Comparison of ENCODE assay signal across 7 mouse cellular contexts in genomic region chr1:178275174-178275730, GRCm38 (mm10). TPM values are rescaled to one million over a fixed set of nuclear protein-coding genes. Genes with fewer than 3 reads are reported as not detected.
A peak's percentile ranks its signal among the peaks of the same experiment; 100 is the strongest.
DNase-seq lines count a peak whose midpoint lies in the region; ATAC-seq and TF ChIP-seq lines count a peak whose summit lies in the region.

No protein-coding gene starts in this region.

- WGBS in liver, embryonic 11.5 days: 46% methylated on average over 9 of the region's 9 CpGs
- 63% methylated on average over 9 of the region's 9 CpGs for WGBS in forebrain, embryonic 13.5 days
- WGBS in limb, embryonic 10.5 days: 16% methylated on average over 9 of the region's 9 CpGs
- 22% methylated on average over 9 of the region's 9 CpGs for WGBS in small intestine, adult 2 months

- ATAC-seq in liver, embryonic 11.5 days (replicated peaks; ENCODE audit: low FRiP score): no peak
- ATAC-seq in forebrain, embryonic 13.5 days: no peak; the same call in 1 of the 2 replicates

- H3K36me3 ChIP-seq in liver, embryonic 11.5 days (ENCODE audit: control insufficient read depth, insufficient read depth, low read length): no peaks in the 10 kb centered on the region
- no peaks in the 10 kb centered on the region for H3K36me3 ChIP-seq in forebrain, embryonic 13.5 days (ENCODE audit: poor library complexity, severe bottlenecking)
- H3K36me3 ChIP-seq in limb, embryonic 10.5 days: no peaks in the 10 kb centered on the region
- H3K36me3 ChIP-seq in small intestine, adult 2 months (ENCODE audit: control insufficient read depth, insufficient read depth, low read length): no peaks in the 10 kb centered on the region

- H3K4me2 ChIP-seq in liver, embryonic 11.5 days: peak overlapping the region; percentile 87; the same call in 1 of the 2 replicates
- peak overlapping the region; percentile 69 for H3K4me2 ChIP-seq in forebrain, embryonic 13.5 days

- H3K9me3 ChIP-seq in liver, embryonic 11.5 days (ENCODE audit: control insufficient read depth, low read length): no peaks in the 10 kb centered on the region
- H3K9me3 ChIP-seq in forebrain, embryonic 13.5 days (replicated peaks): no peaks in the 10 kb centered on the region
- H3K9me3 ChIP-seq in limb, embryonic 10.5 days (replicated peaks): no peaks in the 10 kb centered on the region

- no peaks in the 10 kb centered on the region for H3K4me1 ChIP-seq in liver, embryonic 11.5 days (replicated peaks; ENCODE audit: control insufficient read depth, insufficient read depth, low read length)
- H3K4me1 ChIP-seq in forebrain, embryonic 13.5 days: no peaks in the 10 kb centered on the region
- peaks cover 25% of the 10 kb centered on the region for H3K4me1 ChIP-seq in limb, embryonic 10.5 days
- H3K4me1 ChIP-seq in small intestine, adult 2 months (ENCODE audit: control insufficient read depth, insufficient read depth, insufficient read length, low read length): peaks cover 2% of the 10 kb centered on the region; the same call in 1 of the 2 replicates

- TF ChIP-seq CTCF in small intestine, adult 2 months (IDR thresholded peaks at IDR 0.05; ENCODE audit: extremely low read depth, insufficient read length, insufficient replicate concordance, low read depth, low read length): no peak

- TF ChIP-seq POLR2A in small intestine, adult 2 months (IDR thresholded peaks at IDR 0.05; ENCODE audit: low read depth, low read length): no peak

- DNase-seq in liver, embryonic 11.5 days (ENCODE audit: low spot score): peak; percentile 18
- DNase-seq in liver: no peak
- no peak for DNase-seq in limb, embryonic 10.5 days (ENCODE audit: low spot score)
- DNase-seq in urinary bladder, postnatal 4 days (ENCODE audit: low spot score in 2 of 2): no peak
- DNase-seq in Muller cell, postnatal 12 days (ENCODE audit: inconsistent ontology term): no peak

- no peak overlapping the region for H3K27ac ChIP-seq in liver, embryonic 11.5 days (ENCODE audit: low read depth, low read length)
- no peak overlapping the region for H3K27ac ChIP-seq in forebrain, embryonic 13.5 days
- no peak overlapping the region for H3K27ac ChIP-seq in limb, embryonic 10.5 days
- H3K27ac ChIP-seq in small intestine, adult 2 months (ENCODE audit: insufficient read depth, low read depth, low read length): peak overlapping the region; percentile 93

- H3K9ac ChIP-seq in liver, embryonic 11.5 days (ENCODE audit: low read depth, low read length): no peak overlapping the region
- H3K9ac ChIP-seq in forebrain, embryonic 13.5 days: no peak overlapping the region

- peaks cover 20% of the 10 kb centered on the region for H3K27me3 ChIP-seq in liver, embryonic 11.5 days (replicated peaks; ENCODE audit: control insufficient read depth, insufficient read depth, low read length)
- H3K27me3 ChIP-seq in forebrain, embryonic 13.5 days: peaks cover 7% of the 10 kb centered on the region; the same call in 1 of the 2 replicates
- peaks cover 42% of the 10 kb centered on the region for H3K27me3 ChIP-seq in limb, embryonic 10.5 days (ENCODE audit: low read depth, poor library complexity, severe bottlenecking)
- no peaks in the 10 kb centered on the region for H3K27me3 ChIP-seq in small intestine, adult 2 months (ENCODE audit: control insufficient read depth, insufficient read depth, low read length)

- H3K4me3 ChIP-seq in liver, embryonic 11.5 days (ENCODE audit: low read depth, low read length): no peak overlapping the region
- peak overlapping the region; percentile 62; the same call in 1 of the 2 replicates for H3K4me3 ChIP-seq in forebrain, embryonic 13.5 days
- H3K4me3 ChIP-seq in limb, embryonic 10.5 days: peak overlapping the region; percentile 63
- no peak overlapping the region for H3K4me3 ChIP-seq in small intestine, adult 2 months (ENCODE audit: low read depth, low read length)

RNA-seq across cellular contexts. Expression of gene Cox20, which starts 43.7 kb away (rescaled TPM):
- polyA plus RNA-seq in liver, embryonic 11.5 days (2014; fragmentation: Nextera tagmentation; extraction: Ambion mirVana): 108 and 129 TPM in 2 replicates
- 146 and 191 TPM in 2 replicates for polyA plus RNA-seq in forebrain, embryonic 13.5 days (2015; fragmentation: Nextera tagmentation; extraction: Ambion mirVana)
- polyA plus RNA-seq in limb, embryonic 10.5 days (2016; fragmentation: Nextera tagmentation; extraction: Ambion mirVana): 75.7 and 88.5 TPM in 2 replicates
- polyA plus RNA-seq in small intestine, adult 2 months (2012; rRNA removed): 3.7 and 5.3 TPM in 2 replicates

Comparison
In these comparisons a context has a peak if more than half of its experiments do, and no peak if none do; other contexts are left out.
1. H3K4me3 ChIP-seq: peak in forebrain, embryonic 13.5 days (single experiment) and limb, embryonic 10.5 days (single experiment); none in liver, embryonic 11.5 days (single experiment) and small intestine, adult 2 months (single experiment).
2. RNA of gene Cox20, which starts 43.7 kb away (polyA plus RNA-seq): 146 to 191 TPM in forebrain, embryonic 13.5 days, 108 to 129 TPM in liver, embryonic 11.5 days and 75.7 to 88.5 TPM in limb, embryonic 10.5 days; 3.7 to 5.3 TPM in small intestine, adult 2 months; every median in the first group is over 10 times any median in the second.